Mouse (Mus musculus) gastrocnemius, adult 2 months (tissue): ENCODE data around the gene Itgb6. TPM values are rescaled to one million over a fixed set of nuclear protein-coding genes. Genes with fewer than 3 reads are reported as not detected.

ENCODE experiments used
- DNase-seq: peaks from one replicate; pipeline ENCODE4 v3.0.0; 2022
- H3K27ac ChIP-seq: fragments of 200-600 bp; 2 replicates; pipeline ENCODE4 v1.8.1; 2022; ENCODE audit warnings: mild to moderate bottlenecking
- H3K4me3 ChIP-seq: fragments of 200-600 bp; 2 replicates; pipeline ENCODE4 v1.8.1; 2022; ENCODE audit warnings: mild to moderate bottlenecking, moderate library complexity
- CTCF ChIP-seq: fragments of 200-600 bp; IDR thresholded peaks from 2 replicates; pipeline ENCODE4 v1.8.1; 2022; ENCODE audit warnings: antibody characterized with exemption, mild to moderate bottlenecking, moderate library complexity
- intact Hi-C: fragments of 180-260 bp; cut with DNase I; formaldehyde crosslinking; loops from one replicate; pipeline ENCODE4 v1.15.1; 2025
- total RNA-seq, 2 experiments: library from RNA; stranded (reverse); gene quantifications; 2 replicates each; pipeline ENCODE4 v1.2.3; 2021

Itgb6 gene
- total RNA-seq, 2 experiments from 2014 or later, result 18.3 to 50.1 TPM

DNA sequence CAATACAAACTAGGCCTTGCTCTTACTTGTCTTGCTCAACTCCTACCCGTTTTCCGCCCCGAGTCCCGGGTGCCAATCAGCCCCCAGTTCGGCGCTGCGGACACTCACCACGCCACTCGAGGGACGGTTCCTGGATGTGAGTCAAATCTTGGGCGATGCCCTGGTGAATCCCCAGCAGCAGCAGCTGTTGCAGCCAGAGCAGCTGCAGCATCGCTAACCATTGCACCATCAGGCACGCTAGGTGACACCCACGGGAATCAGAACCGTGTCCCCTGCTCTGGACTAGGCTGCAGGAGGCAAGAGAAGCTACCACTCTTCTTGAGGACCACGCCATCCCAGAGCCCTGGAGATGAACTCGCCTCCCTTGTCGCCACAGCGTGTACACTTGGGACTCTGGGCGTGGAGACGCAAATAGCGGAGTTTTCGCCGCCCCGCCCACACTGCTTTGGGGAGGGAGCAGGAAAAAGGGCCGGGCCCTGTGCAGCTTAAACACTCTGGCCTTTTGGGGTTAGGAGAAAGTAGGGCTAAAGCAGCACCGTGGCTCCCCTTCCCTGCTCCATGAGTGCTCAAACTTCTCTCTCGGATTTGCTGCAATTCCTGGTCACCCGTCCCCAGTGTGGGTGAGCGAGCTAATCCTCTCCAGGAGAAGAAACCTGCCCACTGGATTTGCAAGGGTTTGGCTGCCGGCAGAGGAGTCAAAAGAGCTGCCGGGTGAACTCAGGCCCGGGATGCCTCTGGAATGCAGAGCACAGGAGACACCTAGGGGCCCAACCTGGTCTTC, 169.4 kb downstream of the Itgb6 start, which contains the start of gene Pla2r1:
Gene Pla2r1 (minus strand): TSS at position 407 of the 781 bp plus-strand sequence.
- intact Hi-C loops, result no loop called here
- DNase-seq, result peak; percentile 75
- Histone ChIP-seq H3K4me3 (peak within 1 kb of the TSS; percentile 76), H3K27ac (peak within 1 kb of the TSS; percentile 48)
- peak; percentile 25; the same call in 1 of the 2 replicates for TF ChIP-seq CTCF

DNA sequence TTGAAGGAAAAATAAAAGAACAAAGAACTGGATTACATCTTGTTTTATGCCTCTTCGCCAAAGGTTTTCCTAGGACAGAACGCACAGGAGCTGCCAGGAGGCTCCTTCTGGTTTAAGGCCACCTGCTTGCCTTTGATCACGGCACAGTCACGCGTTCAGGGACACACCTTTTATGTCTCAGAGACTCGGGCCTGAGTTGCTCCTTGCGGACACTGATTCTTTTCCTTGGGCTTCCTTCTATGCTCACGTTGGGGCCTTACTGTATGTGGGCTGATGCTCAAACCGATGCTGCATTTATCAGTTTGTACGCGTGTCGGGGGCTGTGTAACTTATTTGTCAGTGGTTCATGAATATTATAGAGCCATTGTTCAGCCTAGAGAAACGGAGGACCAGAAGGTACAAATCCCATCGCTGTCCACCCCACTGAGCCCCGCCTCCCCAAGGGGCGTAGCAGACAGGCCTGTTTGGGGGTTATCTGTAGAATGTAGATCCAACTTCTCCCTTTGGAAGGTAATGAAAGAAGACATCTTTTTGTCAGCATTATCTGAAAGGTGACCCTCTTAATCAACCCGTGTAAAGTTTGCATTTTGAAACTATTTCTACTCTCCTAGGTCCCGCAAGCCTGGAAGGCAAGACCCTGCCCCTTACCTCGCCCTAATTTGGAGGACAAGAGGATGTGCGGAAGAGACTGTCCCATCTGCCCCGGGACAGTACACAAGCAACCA, 170.1 kb downstream of the Itgb6 start:
- TF ChIP-seq CTCF, result no peak

DNA sequence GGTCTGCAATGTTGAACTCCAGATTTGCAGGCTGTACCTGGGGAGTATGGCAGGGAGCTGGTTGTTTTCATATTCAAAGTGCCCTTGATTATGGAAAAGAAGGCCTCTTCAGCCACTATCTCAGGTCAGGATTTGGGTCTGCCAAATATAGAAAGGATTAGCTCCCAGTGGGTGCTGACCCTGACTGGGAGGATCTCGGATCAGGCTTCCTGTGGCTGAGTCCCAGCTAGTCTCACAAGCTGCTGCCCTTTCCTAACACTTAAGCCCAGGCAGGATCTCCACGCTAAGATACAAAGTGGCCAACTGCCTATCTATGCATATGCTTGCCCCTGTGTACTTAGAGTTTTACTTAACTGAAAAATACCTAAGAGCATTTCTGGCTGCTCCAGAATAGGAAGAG, 170.8 kb downstream of the Itgb6 start:
- Histone ChIP-seq H3K4me3 (peak overlapping the region; percentile 15; the same call in 1 of the 2 replicates), H3K27ac (no peak overlapping the region)
- intact Hi-C loops, result no loop called here
- TF ChIP-seq CTCF, result no peak
- DNase-seq, result no peak

More for the DNA sequence above, 170.1 kb downstream of the Itgb6 start:
- no peak for DNase-seq
- peak overlapping the region; percentile 76 for H3K4me3 ChIP-seq
- H3K27ac ChIP-seq, result peak overlapping the region; percentile 48
- intact Hi-C loops, result no loop called here

DNA sequence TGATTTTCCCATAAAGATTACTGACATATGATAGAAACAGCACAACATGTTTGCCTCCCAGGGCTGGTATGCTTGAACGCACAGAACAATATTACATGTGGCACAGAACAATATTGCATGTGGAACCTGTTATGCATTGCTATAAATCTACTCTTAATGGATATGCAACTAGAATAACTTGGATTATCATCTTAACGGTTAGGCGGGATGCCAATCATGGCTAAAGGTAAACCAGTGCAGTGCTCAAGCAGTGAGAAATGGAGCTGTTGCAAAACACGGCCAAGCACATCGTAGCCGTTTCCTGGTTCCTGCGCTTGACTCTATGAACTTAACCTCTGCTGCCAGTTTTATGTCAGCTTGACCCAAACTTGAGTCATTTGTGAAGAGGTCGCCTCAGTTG, 171.9 kb downstream of the Itgb6 start:
- DNase-seq, result no peak
- Histone ChIP-seq H3K4me3 (no peak overlapping the region), H3K27ac (no peak overlapping the region)
- intact Hi-C loops, result no loop called here
- no peak for TF ChIP-seq CTCF

DNA sequence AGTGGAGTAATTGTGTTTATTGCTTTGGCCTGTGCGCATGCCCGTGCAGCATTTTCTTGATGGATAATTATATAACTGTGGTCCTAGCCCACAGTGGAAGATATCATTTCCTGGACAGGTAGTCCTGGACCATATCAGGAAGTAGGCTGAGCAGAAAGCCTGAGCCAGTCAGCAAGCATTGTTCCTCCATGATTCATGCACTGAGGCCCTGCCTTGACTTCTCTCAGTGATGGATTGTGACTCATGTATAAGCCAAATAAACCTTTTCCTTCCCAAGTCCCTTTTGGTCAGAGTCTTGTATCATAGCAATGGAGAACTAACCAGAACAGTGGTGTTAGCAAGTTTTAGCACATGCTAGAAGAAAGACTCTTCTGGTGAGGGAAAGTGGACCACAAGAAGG, 172.6 kb downstream of the Itgb6 start:
- intact Hi-C loops, result no loop called here
- no peak for DNase-seq
- no peak for TF ChIP-seq CTCF
- Histone ChIP-seq H3K4me3 (no peak overlapping the region), H3K27ac (no peak overlapping the region)

Other genes with a start within 250 kb of the Itgb6 start
- gene Pla2r1, start 169.3 kb downstream of the Itgb6 start, total RNA-seq, result 1 to 10 TPM in 1 of 2 experiments, under 1 TPM in 1; 0.82 to 1.6 TPM
- gene Rbms1, start 240.5 kb upstream of the Itgb6 start, total RNA-seq, result 10 to 100 TPM; 17.2 to 27.8 TPM